In genomic region chr11:119894634-119895033, GRCm38 (mm10) we compare ENCODE assay signal across 10 mouse cellular contexts. TPM values are rescaled to one million over a fixed set of nuclear protein-coding genes. Genes with fewer than 3 reads are reported as not detected.
DNase-seq lines count a peak whose midpoint lies in the region; ATAC-seq and TF ChIP-seq lines count a peak whose summit lies in the region.
"Had no signal": no experiment of that assay in that cellular context is flagged by ENCODE, and none has a peak within 500 bp of the region (broad histone marks: within the 10 kb centered on the region; RNA-seq: fewer than 3 reads in every experiment).

No protein-coding gene starts in this region.

- 46% methylated on average over 6 of the region's 6 CpGs for WGBS in lung, embryonic 15.5 days
- 33% methylated on average over 6 of the region's 6 CpGs for WGBS in intestine, postnatal 0 days
- 67% methylated on average over 6 of the region's 6 CpGs for WGBS in neural tube, embryonic 15.5 days

- peaks cover 34% of the 10 kb centered on the region for H3K36me3 ChIP-seq in lung, embryonic 15.5 days
- peaks cover 58% of the 10 kb centered on the region for H3K36me3 ChIP-seq in intestine, postnatal 0 days (ENCODE audit: control insufficient read depth, insufficient read depth)
- H3K36me3 ChIP-seq in neural tube, embryonic 15.5 days: peaks cover 41% of the 10 kb centered on the region

- 0 out of 2 replicates have a peak, but pooled peaks have one; percentile 50 for ATAC-seq in lung, embryonic 15.5 days (ENCODE audit: borderline replicate concordance, extremely low read depth, low FRiP score, low TSS enrichment)
- peak; percentile 39; the same call in 1 of the 2 replicates for ATAC-seq in intestine, postnatal 0 days
- ATAC-seq in neural tube, embryonic 15.5 days (ENCODE audit: low FRiP score): no peak

- DNase-seq in lung, postnatal 14 days: no peak
- DNase-seq in R1 (ENCODE audit: low read depth, low spot score): peak; percentile 90
- no peak for DNase-seq in thymus, postnatal 4 days
- no peak for DNase-seq in frontal cortex, adult 2 months (ENCODE audit: extremely low spot score in 1 of 2, low spot score in 1 of 2)
- no peak for DNase-seq in gastrocnemius, adult 18-20 months (ENCODE audit: low spot score)

- no peak overlapping the region for H3K4me3 ChIP-seq in lung, embryonic 15.5 days
- no peak overlapping the region for H3K4me3 ChIP-seq in intestine, postnatal 0 days (ENCODE audit: low read depth, low read length)
- no peak overlapping the region for H3K4me3 ChIP-seq in neural tube, embryonic 15.5 days (replicated peaks)
- H3K4me3 ChIP-seq: embryonic facial prominence, embryonic 15.5 days had no signal

- H3K4me2 ChIP-seq in lung, embryonic 15.5 days: no peak overlapping the region
- H3K4me2 ChIP-seq in intestine, postnatal 0 days (replicated peaks; ENCODE audit: low read depth): no peak overlapping the region
- no peak overlapping the region for H3K4me2 ChIP-seq in neural tube, embryonic 15.5 days
- H3K4me2 ChIP-seq: embryonic facial prominence, embryonic 15.5 days; heart, embryonic 11.5 days had no signal

- no peak overlapping the region for H3K27ac ChIP-seq in lung, embryonic 15.5 days
- no peak overlapping the region for H3K27ac ChIP-seq in intestine, postnatal 0 days (ENCODE audit: low read depth, low read length)
- H3K27ac ChIP-seq in neural tube, embryonic 15.5 days (replicated peaks): 0 out of 2 replicates have a peak overlapping the region, but pooled peaks have one; percentile 78
- H3K27ac ChIP-seq: embryonic facial prominence, embryonic 15.5 days had no signal

- no peak overlapping the region for H3K9ac ChIP-seq in lung, embryonic 15.5 days
- H3K9ac ChIP-seq in intestine, postnatal 0 days (ENCODE audit: low read depth, low read length): no peak overlapping the region
- no peak overlapping the region for H3K9ac ChIP-seq in neural tube, embryonic 15.5 days (replicated peaks)
- H3K9ac ChIP-seq: embryonic facial prominence, embryonic 15.5 days had no signal

- no peaks in the 10 kb centered on the region for H3K9me3 ChIP-seq in lung, embryonic 15.5 days
- H3K9me3 ChIP-seq in intestine, postnatal 0 days (ENCODE audit: control insufficient read depth): no peaks in the 10 kb centered on the region
- no peaks in the 10 kb centered on the region for H3K9me3 ChIP-seq in neural tube, embryonic 15.5 days (replicated peaks)
- H3K9me3 ChIP-seq: embryonic facial prominence, embryonic 15.5 days had no signal

- H3K27me3 ChIP-seq in lung, embryonic 15.5 days: no peaks in the 10 kb centered on the region
- no peaks in the 10 kb centered on the region for H3K27me3 ChIP-seq in intestine, postnatal 0 days (replicated peaks; ENCODE audit: control insufficient read depth, insufficient read depth, low read length)
- H3K27me3 ChIP-seq in neural tube, embryonic 15.5 days (replicated peaks): no peaks in the 10 kb centered on the region
- H3K27me3 ChIP-seq: embryonic facial prominence, embryonic 15.5 days had no signal

- no peak for TF ChIP-seq CTCF in intestine, postnatal 0 days (IDR thresholded peaks at IDR 0.05; ENCODE audit: low read depth)

- H3K4me1 ChIP-seq in lung, embryonic 15.5 days: no peaks in the 10 kb centered on the region
- no peaks in the 10 kb centered on the region for H3K4me1 ChIP-seq in intestine, postnatal 0 days (replicated peaks; ENCODE audit: control insufficient read depth, insufficient read depth, low read length)
- peaks cover 52% of the 10 kb centered on the region for H3K4me1 ChIP-seq in neural tube, embryonic 15.5 days
- H3K4me1 ChIP-seq: embryonic facial prominence, embryonic 15.5 days had no signal

RNA-seq across cellular contexts. Expression of gene Chmp6, which starts 18.6 kb away (rescaled TPM):
- polyA plus RNA-seq in lung, embryonic 15.5 days (2015; fragmentation: Nextera tagmentation; extraction: Ambion mirVana): 99.3 and 100 TPM in 2 replicates
- polyA plus RNA-seq in intestine, postnatal 0 days (2015; fragmentation: Nextera tagmentation; extraction: Ambion mirVana): 121 and 123 TPM in 2 replicates
- 99.0 and 105 TPM in 2 replicates for polyA plus RNA-seq in neural tube, embryonic 15.5 days (2015; fragmentation: Nextera tagmentation; extraction: Ambion mirVana)
- 42.3 and 45.3 TPM in 2 replicates for polyA plus RNA-seq in frontal cortex, adult 2 months (2012; rRNA removed)
- 10 to 100 TPM; 32.7 to 33.3 TPM for total RNA-seq in gastrocnemius, adult 18-20 months (2021)

RNA-seq across cellular contexts. Expression of gene Baiap2, which starts 47.9 kb away (rescaled TPM):
- polyA plus RNA-seq in lung, embryonic 15.5 days (2015; fragmentation: Nextera tagmentation; extraction: Ambion mirVana): 26.2 and 28.9 TPM in 2 replicates
- polyA plus RNA-seq in intestine, postnatal 0 days (2015; fragmentation: Nextera tagmentation; extraction: Ambion mirVana): 4.2 and 4.3 TPM in 2 replicates
- polyA plus RNA-seq in neural tube, embryonic 15.5 days (2015; fragmentation: Nextera tagmentation; extraction: Ambion mirVana): 16.6 and 20.5 TPM in 2 replicates
- polyA plus RNA-seq in frontal cortex, adult 2 months (2012; rRNA removed): 229 and 240 TPM in 2 replicates
- total RNA-seq in gastrocnemius, adult 18-20 months (2021): 1 to 10 TPM; 1.1 to 1.9 TPM
